Mouse (Mus musculus): ENCODE measurements around the gene Foxp1.

DNA sequence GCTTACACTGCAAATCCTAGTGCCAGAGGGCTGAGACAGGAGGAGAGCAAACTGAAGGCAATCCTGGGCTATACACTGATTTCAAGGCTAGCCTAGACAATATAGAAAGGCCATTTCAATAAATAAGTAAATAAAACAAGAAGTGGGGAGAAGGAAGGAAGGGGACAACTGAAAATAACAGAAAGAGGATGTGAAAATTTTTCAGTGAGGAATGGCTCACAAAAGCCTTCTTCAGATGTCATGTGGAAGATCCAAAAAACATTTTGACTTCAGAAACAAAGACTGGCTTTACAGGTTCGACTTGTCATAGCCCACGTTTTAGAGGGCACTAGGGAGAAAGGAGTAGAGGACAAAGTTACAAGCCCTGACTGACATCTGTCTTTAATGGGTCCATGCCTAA lies 335.1 kb downstream of the Foxp1 start:
- TF ChIP-seq CTCF (IDR thresholded peaks at IDR 0.05; ENCODE audit: extremely low read depth, insufficient read depth, insufficient read length, insufficient replicate concordance) (no peak), POLR2A (IDR thresholded peaks at IDR 0.05; ENCODE audit: low read depth, low read length) (no peak)
